Mouse (Mus musculus) embryo, embryonic 11.5 days (tissue): ENCODE measurements at regions not wholly inside any gene's neighbourhood (a gene's known extent, or its start where the extent isn't known, plus 50 kb on each side); places are given as distances from the start of the nearest gene placed in this dataset.

Source experiments
- DNase-seq: peaks from one replicate; pipeline ENCODE4 v3.0.0-alpha.2; 2012; ENCODE audit warnings: low read depth, low spot score

DNA sequence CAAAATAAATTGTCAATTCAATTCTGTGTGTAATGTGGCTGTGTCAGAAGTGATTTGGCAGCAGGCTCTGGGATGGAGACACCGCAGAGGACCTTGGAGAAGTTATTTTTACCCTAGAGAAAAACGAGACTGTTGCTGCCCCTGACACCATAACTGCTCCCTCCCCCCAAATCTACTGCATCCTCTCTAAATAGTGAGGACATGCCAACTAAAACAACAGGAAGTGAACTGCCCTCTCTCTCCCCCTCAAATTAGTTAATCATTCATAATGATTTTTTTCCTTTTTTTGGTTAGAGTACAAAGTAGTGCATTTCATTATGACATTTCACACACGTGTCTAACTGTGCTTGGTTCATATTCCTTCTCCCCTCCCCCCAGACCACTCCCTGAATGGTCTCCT, 55.6 kb upstream of the Pias1 start:
- DNase-seq, result no peak

DNA sequence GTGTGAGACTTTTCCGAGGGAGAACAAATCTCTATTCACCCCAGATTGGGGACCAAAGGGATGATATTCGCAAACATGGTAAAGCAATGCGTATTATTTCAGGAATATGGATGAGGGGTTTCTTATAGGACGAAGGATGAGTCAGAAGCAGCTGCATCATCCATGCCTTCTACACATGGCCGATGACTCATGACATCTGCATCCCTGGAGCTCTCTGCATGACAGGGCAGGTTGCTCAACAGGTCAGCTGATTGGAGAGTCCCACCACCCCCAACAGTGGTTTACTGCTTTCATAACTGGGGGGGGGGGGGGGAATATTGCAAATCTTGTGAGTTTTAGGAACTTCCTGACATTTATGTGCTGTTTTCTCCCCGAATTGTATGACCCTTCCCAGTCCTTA, 50.3 kb upstream of the Pias1 start:
- DNase-seq, result no peak
